Mouse (Mus musculus) fibroblast of lung, adult 2 months (primary cell): ENCODE results near the gene Unc50.

ENCODE experiments used
- DNase-seq: peaks from one replicate; pipeline ENCODE4 v3.0.0-alpha.2; 2011; ENCODE audit warnings: low read depth

Unc50 gene

GRCm38 (mm10) chr1:37448361-37449095 is 18.6 kb downstream of the Unc50 start:
- no peak for DNase-seq

DNA sequence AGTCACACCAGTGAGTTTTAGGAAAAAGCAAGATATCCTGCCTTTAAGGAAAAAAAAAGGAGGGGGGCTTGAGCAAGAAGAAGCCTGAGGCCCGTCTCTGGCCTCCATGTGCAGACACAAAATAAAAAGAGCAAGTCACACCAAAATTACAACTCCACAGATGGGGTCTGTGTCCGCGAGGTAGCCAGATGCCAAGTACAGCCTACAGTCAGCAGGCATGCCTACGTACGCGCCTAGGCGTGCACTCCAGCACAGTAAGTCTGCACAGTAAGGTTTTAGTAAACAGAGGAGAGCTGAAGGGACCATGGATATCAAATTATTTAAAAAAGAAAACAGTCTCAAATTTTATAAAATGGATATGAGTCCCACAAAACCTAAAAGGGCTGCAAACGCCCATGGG is 21.3 kb downstream of the Unc50 start:
- DNase-seq = no peak

DNA sequence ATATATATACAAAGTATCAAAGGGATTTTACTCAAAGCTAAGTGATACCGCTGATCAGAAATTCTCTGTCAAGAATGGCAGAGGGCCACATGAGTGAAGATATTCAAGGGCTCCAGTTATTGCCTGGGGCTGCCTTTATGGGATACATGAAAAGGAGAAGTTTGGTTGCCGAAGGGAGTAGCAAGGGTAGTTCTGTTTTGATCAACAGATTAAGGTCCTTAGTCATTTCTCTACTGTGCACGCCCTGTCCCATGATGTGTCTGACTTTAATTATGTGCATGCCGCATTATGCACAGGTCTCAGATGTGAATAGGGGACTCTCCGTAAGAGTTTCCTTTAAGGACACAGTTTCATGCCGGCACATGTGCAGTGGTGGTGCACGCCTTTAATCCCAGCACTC is 27.6 kb downstream of the Unc50 start:
- DNase-seq = no peak

DNA sequence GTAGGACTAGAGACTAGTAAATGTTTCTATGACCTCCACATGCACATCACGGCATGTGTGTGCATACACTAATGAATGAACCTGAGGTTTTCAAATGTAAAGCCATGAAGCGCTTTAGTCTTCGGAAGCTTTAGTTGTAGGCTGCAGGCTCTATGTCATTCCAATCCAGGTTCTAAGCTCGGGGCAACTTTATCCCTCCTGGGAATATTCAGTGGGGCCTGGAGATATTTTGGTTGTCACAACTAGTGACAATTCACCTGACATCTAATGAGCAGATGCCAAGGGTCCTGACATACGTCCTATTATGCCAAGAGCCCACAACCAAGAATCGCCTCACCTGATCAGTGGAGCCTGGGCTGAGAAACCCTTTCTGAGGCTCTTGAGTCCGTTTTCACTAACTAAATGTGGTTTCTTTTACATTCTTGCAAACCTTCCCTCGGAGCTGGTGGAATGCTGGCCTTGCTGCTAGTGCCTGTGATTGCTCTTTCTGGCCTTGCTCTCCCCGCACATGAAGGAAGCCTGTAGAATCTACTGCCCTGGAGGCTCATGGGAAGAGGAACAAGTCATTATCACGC is 35.0 kb downstream of the Unc50 start:
- no peak for DNase-seq

DNA sequence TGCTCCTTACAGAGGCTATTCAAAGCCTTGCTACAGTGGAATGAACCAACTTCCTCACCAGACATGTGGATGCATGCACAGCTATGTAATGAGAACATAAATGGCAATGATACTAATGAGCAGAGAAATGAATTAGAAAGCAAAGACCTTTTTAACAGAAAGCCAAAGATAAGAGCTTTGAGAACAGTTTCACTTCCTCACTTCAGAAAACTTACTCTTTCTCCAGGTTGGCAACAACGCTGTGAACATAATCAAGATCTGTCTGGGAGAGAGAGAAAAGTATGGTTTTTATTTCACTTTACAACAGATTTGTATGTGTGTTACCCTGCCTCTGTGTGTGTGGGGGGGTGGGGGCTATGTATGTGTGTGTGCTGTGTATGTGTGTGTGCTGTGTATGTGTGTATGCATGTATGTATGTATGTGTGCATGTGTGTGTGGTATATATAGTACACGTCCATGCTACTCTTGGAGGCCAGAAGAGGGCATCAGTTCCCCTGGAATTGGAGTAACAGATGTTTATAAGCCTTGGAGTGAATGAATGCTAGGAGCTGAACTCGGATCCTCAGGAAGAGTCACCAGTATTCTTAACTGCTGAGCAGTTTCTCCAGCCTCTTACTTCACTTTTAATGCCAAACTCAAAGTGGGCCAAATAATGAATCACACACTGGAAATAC is 36.5 kb downstream of the Unc50 start:
- DNase-seq = no peak

- no peak for DNase-seq
Observed at GRCm38 (mm10) chr1:37467806-37468205, 37.9 kb downstream of the Unc50 start.

DNA sequence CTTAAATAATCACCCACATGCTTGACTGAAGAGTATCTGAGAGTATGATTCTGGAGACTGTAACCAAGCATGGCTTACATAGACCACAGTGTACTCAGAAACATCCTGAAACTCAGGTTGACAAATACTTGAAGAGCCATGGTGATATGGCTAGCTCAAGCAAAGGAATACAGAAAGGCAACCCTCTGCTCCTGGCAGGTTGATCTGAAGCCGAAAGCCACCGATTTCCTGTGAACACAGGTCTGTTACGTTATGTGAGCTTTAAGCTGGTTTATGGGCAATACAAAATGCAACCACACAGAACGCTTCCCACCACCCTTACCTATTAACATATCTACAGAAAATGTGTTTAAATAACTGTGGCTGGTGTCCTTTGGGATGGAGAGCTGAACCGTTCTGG is 39.1 kb downstream of the Unc50 start:
- no peak for DNase-seq

DNA sequence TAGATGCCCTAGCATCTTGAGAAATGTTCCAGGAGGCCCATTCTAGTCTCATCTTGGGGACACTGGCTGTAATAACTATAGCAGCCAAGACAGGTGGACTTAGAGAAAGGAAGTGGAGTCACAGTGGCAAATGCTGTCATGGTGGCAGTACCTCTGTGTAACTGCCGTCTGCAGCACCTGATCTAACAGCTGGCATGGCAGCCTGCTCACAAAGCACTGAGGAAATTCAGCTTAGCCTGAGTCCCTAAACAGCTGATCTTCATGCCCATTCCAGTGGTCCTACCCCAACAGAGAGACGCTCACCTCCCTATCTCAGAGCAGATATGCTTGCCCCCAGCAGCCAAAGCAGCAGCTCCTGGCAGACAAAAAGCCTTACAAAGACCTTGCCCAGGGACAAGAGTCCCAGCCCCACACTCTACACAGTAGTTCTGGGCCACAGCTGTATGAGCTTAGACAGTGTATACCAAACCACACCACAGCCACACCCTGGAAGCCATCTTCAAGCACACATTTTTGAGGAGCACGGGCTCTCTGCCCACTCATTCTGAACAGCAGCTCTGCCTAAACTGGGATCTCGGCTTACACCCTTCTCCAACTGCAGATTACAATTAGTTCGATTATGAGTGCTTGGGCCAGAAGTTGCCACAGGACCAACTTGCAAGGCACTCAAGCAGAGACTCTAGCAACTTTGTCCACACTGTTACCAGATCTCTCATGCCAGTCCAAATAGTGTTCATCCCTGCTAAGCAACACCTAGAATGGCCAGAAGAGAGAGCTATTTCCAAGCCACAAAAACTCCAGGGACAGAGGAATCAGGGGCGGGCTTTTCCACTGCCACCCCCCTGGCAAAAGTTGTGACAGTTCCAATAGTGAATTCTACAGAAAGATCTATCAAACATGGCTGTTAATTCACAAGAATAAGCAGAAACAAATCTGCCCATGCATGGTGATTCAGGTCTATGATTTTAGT is 41.5 kb downstream of the Unc50 start:
- DNase-seq = no peak

- DNase-seq = no peak
Observed at GRCm38 (mm10) chr1:37473251-37473650, 43.3 kb downstream of the Unc50 start.

DNA sequence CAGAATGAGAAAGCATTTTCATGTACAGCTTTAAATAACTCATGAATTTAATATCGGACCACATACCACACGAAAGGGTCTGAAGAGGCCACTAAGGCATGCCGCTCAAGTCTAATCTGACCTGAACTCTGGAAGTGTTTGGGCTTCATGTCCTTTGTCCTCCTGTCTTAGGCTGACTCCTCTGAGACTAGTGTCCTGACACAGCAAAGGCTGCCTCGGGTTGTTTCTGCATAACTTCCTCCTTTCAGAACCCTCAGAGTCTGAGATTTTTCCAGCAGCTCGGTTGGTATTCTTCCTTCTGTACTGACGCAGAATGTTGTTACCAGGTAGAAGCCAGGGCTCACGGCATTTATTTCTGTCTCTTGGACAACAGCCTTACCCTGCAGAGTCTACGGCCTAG is 44.1 kb downstream of the Unc50 start:
- no peak for DNase-seq

DNA sequence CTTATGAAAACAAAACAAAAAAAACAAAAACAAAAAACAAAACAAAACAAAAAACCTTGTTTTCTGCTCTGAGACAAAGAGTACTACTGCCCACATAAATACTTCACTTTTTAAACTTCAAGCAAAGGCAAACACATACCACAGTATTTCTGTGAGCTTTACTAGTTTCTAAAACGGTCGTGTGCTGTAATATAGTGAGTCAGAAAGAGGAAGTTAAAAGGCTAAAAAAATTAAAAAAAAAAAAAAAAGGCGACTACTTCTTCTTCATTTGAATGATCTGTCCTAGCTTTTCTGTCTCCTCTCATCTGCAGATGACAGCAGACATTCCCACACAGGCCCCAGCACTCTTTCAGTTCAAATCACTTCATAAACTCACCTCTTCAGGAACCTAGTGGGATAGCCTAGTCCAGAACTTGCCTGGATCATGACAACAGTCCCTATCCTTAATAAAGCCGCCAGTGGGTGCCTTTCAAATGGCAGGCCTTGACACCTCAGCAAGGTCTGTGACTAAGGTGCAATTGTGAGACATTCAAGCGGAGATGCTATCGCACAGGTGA is 44.8 kb downstream of the Unc50 start:
- DNase-seq = no peak

DNA sequence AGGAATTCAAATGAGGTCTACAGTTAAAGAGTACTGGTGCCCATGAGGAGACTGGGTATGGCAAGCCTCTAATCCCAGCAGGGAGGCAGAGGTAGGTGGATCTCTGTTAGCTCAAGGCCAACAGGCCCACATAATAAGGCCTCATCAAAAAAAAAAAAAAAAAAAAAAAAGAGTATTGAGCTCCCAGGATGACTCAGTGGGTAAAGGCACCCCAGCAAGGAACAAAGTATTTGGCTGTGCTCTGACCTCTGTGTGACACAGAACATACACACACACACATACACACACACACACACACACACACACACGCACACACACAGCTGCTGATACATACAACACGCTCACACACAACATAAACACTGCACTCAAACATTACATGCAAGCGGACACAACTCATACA is 45.4 kb downstream of the Unc50 start:
- no peak for DNase-seq

DNA sequence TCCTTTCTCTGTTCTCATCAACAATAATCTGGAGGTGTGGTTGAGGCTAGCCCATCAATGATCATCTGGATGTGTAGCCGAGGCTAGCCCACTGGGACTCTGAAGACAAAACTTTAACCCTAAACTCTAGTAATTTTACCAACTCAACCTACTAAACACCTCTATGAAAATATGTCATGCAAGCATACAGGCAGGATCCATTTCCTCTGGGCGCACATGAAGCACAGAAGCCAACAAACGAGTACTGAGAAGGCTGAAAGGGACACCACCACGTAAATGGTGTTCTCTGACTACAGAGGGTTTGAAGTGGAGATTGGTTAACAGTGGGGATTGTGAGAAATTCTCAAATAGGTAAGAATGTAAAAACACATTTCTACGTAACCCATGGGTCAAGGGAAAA is 47.3 kb downstream of the Unc50 start:
- no peak for DNase-seq

DNA sequence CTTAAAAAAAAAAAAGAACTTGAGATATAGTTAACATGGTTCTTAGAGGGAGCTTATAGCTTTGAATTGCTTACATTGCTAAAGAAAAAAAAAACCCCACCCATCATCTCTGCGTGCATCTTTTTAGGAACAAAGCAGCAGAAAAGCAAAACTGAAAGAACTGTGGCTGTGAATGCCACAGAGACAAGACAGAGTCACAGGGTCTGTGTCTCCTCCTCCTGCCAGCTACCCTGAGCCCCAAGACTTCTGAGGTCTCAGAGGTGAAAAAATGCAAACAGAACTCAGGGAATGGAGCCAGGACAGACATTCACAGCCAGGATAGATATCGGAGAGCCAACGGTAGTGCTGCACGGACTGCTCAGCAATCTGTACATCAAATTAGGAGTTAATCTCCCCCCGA is 48.0 kb downstream of the Unc50 start:
- no peak for DNase-seq

- no peak for DNase-seq
Observed at GRCm38 (mm10) chr1:37478416-37478815, 48.5 kb downstream of the Unc50 start.

- no peak for DNase-seq
Observed at GRCm38 (mm10) chr1:37479074-37479473, 49.1 kb downstream of the Unc50 start.

DNA sequence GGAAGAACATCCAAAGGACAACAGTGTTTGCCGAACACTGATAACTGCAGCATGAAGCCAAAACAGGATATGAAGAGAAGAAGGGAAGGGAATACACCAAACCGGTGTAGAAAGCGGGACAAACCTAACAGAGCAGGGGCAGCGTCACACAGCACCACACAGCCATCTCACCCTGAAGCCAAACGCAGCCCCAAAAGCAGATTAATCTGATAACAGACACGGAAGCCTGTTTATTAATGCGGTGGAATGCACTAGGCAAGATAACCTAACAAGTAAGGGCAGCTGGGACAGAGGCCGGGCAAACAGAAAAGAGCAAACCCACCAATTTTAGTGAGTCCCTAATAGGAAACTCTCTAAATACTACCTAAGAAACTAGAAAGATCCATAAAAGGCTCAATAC is 49.8 kb downstream of the Unc50 start:
- no peak for DNase-seq

GRCm38 (mm10) chr1:37480731-37481130 is 50.8 kb downstream of the Unc50 start:
- no peak for DNase-seq

DNA sequence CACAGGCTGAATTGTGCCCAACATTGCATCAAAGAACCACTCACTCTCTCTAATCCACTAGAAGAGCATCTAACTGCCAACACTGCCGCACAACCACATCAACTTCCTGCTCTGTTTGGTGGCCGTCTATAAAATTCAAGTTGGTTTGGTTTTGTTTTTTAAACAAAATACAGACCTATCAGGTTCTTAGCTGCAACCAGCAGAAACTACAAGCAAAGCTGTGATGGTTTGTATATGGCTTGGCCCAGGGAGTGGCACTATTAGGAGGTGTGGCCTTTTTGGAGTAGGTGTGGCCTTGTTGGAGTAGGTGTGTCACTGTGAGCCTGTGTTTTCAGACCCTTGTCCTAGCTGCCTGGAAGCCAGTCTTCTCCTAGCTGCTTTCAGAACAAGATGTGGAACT is 51.4 kb downstream of the Unc50 start:
- DNase-seq = no peak

GRCm38 (mm10) chr1:37484612-37485011 is 54.7 kb downstream of the Unc50 start:
- DNase-seq = no peak

GRCm38 (mm10) chr1:37486439-37486838 is 56.5 kb downstream of the Unc50 start:
- DNase-seq = no peak

DNA sequence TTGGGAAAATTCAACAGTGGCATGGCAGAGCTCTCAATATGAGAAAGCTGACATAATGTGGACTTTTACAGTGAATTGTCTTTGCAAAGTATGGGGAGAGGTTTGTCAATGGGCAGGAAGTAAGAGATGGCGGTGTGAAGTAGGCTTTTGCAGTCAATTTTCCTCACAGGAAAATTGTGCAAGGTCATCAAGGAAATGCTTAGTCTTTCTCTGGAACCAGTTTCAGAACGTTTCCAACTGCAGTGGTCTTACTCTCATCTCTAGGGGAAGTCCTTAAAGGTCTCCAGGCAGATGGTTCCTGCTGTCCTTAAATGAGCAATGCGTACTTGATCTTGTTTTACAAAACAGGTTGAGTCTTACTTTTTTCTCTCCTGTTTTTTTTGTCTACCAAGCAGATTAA is 57.1 kb downstream of the Unc50 start:
- no peak for DNase-seq
